Mouse (Mus musculus): ENCODE results near the gene Ctsf.

DNA sequence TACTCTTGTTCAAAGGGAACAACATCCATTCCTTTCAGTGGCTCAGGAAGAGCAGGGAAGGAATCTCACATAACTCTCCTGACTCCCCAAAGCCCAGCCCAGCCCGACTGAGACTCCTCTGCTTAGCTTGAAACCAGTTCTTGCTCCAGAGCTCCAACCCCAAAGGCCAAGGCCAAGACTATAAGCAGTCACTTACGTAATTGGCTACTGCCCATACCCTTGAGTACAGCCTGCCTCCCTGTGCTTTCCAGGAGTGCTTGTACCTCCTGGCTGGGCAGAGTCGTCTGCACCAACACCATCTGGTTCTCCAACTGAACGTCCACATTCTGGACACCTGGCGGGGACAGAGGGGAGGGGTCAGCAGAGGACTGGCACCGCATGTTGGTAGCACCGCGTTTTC, 21.0 kb upstream of the Ctsf start:
- TF ChIP-seq CTCF (IDR thresholded peaks at IDR 0.05; ENCODE audit: control insufficient read depth, insufficient read depth, low read length) (no peak), POLR2A (IDR thresholded peaks at IDR 0.05; ENCODE audit: borderline replicate concordance, control insufficient read depth, low read depth, low read length) (no peak)
